Mouse (Mus musculus) heart, postnatal 0 days (tissue): ENCODE data around the gene Gnb3.

Experiments
- CTCF ChIP-seq: IDR thresholded peaks from 2 replicates; pipeline ENCODE4 v1.5.1; 2016; ENCODE audit warnings: antibody characterized with exemption, control low read depth, low read depth
- EP300 ChIP-seq: IDR thresholded peaks from 2 replicates; pipeline ENCODE4 v1.6.1; 2016; ENCODE audit warnings: antibody characterized with exemption, low read depth

GRCm38 (mm10) chr6:124809052-124809774 is 30.9 kb downstream of the Gnb3 start:
- TF ChIP-seq EP300 (no peak), CTCF (peak; percentile 79)
